Mouse (Mus musculus) liver, embryonic 14.5 days (tissue): ENCODE results near the gene Dennd2a. TPM values are rescaled to one million over a fixed set of nuclear protein-coding genes. Genes with fewer than 3 reads are reported as not detected.

Experiments used
- ATAC-seq: fragments of 200-750 bp; cut with Nextera tagmentation; 2 replicates; pipeline ENCODE4 v1.8.0; 2017; ENCODE audit warnings: moderate number of reproducible peaks, mild to moderate bottlenecking, moderate library complexity; ENCODE audit not compliant: insufficient read depth
- DNase-seq, 3 experiments: peaks; one replicate each; pipeline ENCODE4 v3.0.0-alpha.2; 2012 to 2013; ENCODE audit warnings: low read depth in 3 of 3, low spot score in 3 of 3
- H3K27ac ChIP-seq: fragments of 300-500 bp; sonication (generic); 2 replicates; pipeline ENCODE4 v1.5.1; 2014; ENCODE audit warnings: moderate library complexity, mild to moderate bottlenecking, control low read depth, inconsistent platforms
- H3K27me3 ChIP-seq: fragments of 300-500 bp; sonication (generic); 2 replicates; pipeline ENCODE4 v1.6.1; 2014; ENCODE audit warnings: mild to moderate bottlenecking, low read length, moderate library complexity; ENCODE audit not compliant: control insufficient read depth, insufficient read depth
- H3K36me3 ChIP-seq: fragments of 300-500 bp; sonication (generic); replicated peaks from 2 replicates; pipeline ENCODE4 v1.6.1; 2014; ENCODE audit warnings: low read depth; ENCODE audit not compliant: control insufficient read depth, insufficient read depth
- H3K4me1 ChIP-seq, 2 experiments: fragments of 200-500 bp in 1 of 2; fragments of 300-500 bp in 1 of 2; sonication (generic) in 1 of 2; replicated peaks; 2 replicates each; pipeline ENCODE4 v1.6.1; 2012 to 2014; ENCODE audit warnings: antibody characterized with exemption in 1 of 2, inconsistent platforms in 1 of 2, low read length in 1 of 2; ENCODE audit not compliant: control insufficient read depth in 2 of 2, insufficient read depth in 2 of 2
- H3K4me2 ChIP-seq: fragments of 300-500 bp; sonication (generic); 2 replicates; pipeline ENCODE4 v1.6.1; 2014; ENCODE audit warnings: low read depth, mild to moderate bottlenecking, control low read depth, moderate library complexity
- H3K4me3 ChIP-seq, 2 experiments: fragments of 200-500 bp in 1 of 2; fragments of 300-500 bp in 1 of 2; sonication (generic) in 1 of 2; 2 replicates each; pipeline ENCODE4 v1.5.1; 2012 to 2014; ENCODE audit warnings: low read depth in 2 of 2, low read length in 2 of 2, mild to moderate bottlenecking in 2 of 2, control low read depth in 1 of 2, inconsistent platforms in 1 of 2, moderate library complexity in 1 of 2; ENCODE audit not compliant: insufficient read depth in 1 of 2
- H3K9ac ChIP-seq: fragments of 300-500 bp; sonication (generic); replicated peaks from 2 replicates; pipeline ENCODE4 v1.6.1; 2014; ENCODE audit warnings: mild to moderate bottlenecking, control low read depth, moderate library complexity
- H3K9me3 ChIP-seq: fragments of 300-500 bp; sonication (generic); 2 replicates; pipeline ENCODE4 v1.6.1; 2016; ENCODE audit warnings: low read length, mixed read lengths; ENCODE audit not compliant: control insufficient read depth
- CTCF ChIP-seq: IDR thresholded peaks from 2 replicates; pipeline ENCODE4 v1.5.1; 2016; ENCODE audit warnings: antibody characterized with exemption, low read depth, control low read depth
- EP300 ChIP-seq: IDR thresholded peaks from 2 replicates; pipeline ENCODE4 v1.6.1; 2016; ENCODE audit warnings: antibody characterized with exemption, low read depth
- WGBS: fragments of 180-500 bp; shearing (Covaris S2); extraction: QIAGEN DNeasy Blood & Tissue Kit; methylation state at CpG from one replicate; pipeline ENCODE4 v1.1.7; 2014; ENCODE audit not compliant: insufficient replicate concordance; 5-methylcytosine and 5-hydroxymethylcytosine counted together
- polyA plus RNA-seq, 2 experiments: library from polyadenylated mRNA; depleted of rRNA in 1 of 2; stranded (reverse) in 1 of 2; unstranded in 1 of 2; fragments of >200 nt; fragmentation: Nextera tagmentation in 1 of 2; extraction: Ambion mirVana in 1 of 2; gene quantifications; 2 replicates each; pipeline versions ENCODE4 v1.2.1 to v1.2.3; 2012 to 2014

Gene Dennd2a
- polyA plus RNA-seq, 2 experiments = 1.0 to 1.4 TPM

GRCm38 (mm10) chr6:39483656-39484055 lies 74.0 kb downstream of the Dennd2a start:
- H3K4me2 ChIP-seq = no peak overlapping the region
- no peaks in the 10 kb centered on the region for H3K9me3 ChIP-seq
- DNase-seq = no peak
- ATAC-seq = no peak
- TF ChIP-seq CTCF = peak; percentile 37; the same call in 1 of the 2 replicates
- no peak for TF ChIP-seq EP300
- H3K9ac ChIP-seq = no peak overlapping the region
- no peaks in the 10 kb centered on the region for H3K4me1 ChIP-seq
- H3K27me3 ChIP-seq = no peaks in the 10 kb centered on the region
- 82% methylated on average over 4 of the region's 4 CpGs for WGBS
- no peak overlapping the region for H3K4me3 ChIP-seq
- H3K36me3 ChIP-seq = no peaks in the 10 kb centered on the region
- no peak overlapping the region for H3K27ac ChIP-seq

DNA sequence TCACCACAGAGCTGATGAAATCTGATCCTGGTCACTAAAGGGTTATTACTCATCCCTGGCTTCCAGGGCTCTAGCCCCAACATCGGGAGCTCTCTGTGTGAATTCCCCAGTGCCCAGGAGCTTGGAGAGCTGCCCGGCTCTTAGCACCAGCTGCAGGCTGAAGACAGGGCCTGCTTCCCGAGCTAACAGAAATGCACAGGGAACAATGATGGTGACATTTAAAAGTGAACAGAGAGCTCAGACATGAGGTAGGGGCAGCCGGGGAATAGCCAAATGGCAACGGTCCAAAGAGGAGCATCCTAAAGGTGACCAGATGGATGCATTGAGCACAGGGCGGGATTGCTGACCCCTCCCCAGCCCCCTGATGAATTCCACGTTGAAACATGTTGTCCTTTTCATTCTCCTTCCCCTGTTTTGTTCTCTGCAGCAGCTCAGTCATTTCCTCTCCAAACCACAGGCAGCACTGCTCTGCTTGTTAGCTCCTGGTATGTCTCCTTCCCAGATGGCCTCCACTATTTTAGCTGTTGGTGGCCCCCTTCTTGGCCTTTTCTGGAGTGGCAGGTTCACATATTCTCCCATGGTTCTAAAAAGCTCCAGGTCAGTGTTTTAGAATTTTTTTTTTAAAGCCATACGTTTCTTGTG lies 79.0 kb downstream of the Dennd2a start:
- WGBS = 37% methylated on average over 8 of the region's 8 CpGs
- no peaks in the 10 kb centered on the region for H3K9me3 ChIP-seq
- DNase-seq (no peak), ATAC-seq (no peak)
- no peak overlapping the region for H3K9ac ChIP-seq
- no peaks in the 10 kb centered on the region for H3K4me1 ChIP-seq
- H3K27me3 ChIP-seq = no peaks in the 10 kb centered on the region
- TF ChIP-seq EP300 (no peak), CTCF (no peak)
- no peak overlapping the region for H3K27ac ChIP-seq
- no peaks in the 10 kb centered on the region for H3K36me3 ChIP-seq
- H3K4me3 ChIP-seq = no peak overlapping the region
- H3K4me2 ChIP-seq = no peak overlapping the region

GRCm38 (mm10) chr6:39476617-39477016 lies 81.0 kb downstream of the Dennd2a start:
- 37% methylated on average over 1 of the region's 1 CpGs for WGBS

DNA sequence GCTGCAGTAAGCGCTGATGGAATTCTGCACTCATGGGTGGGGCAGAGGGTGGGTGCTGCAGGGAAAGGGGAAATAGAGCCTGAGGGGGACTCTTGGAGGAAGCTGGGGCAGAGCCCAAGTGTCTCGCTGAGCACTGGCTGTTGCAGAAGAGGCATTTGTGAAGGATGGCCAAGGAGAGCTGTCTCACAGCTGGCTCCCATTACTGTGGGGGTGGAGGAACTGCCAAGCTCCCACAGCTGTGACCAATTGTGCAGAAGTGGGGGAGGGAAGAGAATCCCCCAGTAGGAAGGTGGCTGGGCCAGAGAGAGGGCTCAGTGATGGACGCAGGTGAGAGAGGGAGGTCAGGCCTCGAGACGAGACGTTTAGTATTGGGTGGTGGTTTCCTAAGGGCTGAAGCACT lies 83.2 kb downstream of the Dennd2a start:
- ATAC-seq (no peak), DNase-seq (no peak)
- Histone ChIP-seq H3K27ac (no peak overlapping the region), H3K27me3 (no peaks in the 10 kb centered on the region), H3K9ac (no peak overlapping the region), H3K4me3 (no peak overlapping the region), H3K4me2 (no peak overlapping the region), H3K36me3 (no peaks in the 10 kb centered on the region), H3K9me3 (no peaks in the 10 kb centered on the region), H3K4me1 (no peaks in the 10 kb centered on the region)
- TF ChIP-seq CTCF = no peak
- no peak for TF ChIP-seq EP300
- 53% methylated on average over 6 of the region's 6 CpGs for WGBS

More at GRCm38 (mm10) chr6:39476617-39477016, 81.0 kb downstream of the Dennd2a start:
- Histone ChIP-seq H3K9ac (no peak overlapping the region), H3K4me2 (no peak overlapping the region), H3K9me3 (no peaks in the 10 kb centered on the region), H3K36me3 (no peaks in the 10 kb centered on the region), H3K4me3 (no peak overlapping the region), H3K4me1 (no peaks in the 10 kb centered on the region), H3K27me3 (no peaks in the 10 kb centered on the region), H3K27ac (no peak overlapping the region)
- ATAC-seq = no peak
- no peak for DNase-seq
- no peak for TF ChIP-seq EP300
- no peak for TF ChIP-seq CTCF

GRCm38 (mm10) chr6:39472837-39473236 lies 84.8 kb downstream of the Dennd2a start:
- no peak overlapping the region for H3K4me2 ChIP-seq
- 53% methylated on average over 5 of the region's 5 CpGs for WGBS
- H3K36me3 ChIP-seq = no peaks in the 10 kb centered on the region
- no peak for TF ChIP-seq CTCF
- no peak for TF ChIP-seq EP300
- DNase-seq (no peak), ATAC-seq (no peak)
- no peaks in the 10 kb centered on the region for H3K9me3 ChIP-seq
- H3K4me1 ChIP-seq = no peaks in the 10 kb centered on the region
- no peaks in the 10 kb centered on the region for H3K27me3 ChIP-seq
- H3K4me3 ChIP-seq = no peak overlapping the region
- H3K27ac ChIP-seq = no peak overlapping the region
- no peak overlapping the region for H3K9ac ChIP-seq
